Comparison of ENCODE assay signal across 17 mouse cellular contexts in genomic region chr1:186997596-186998304, GRCm38 (mm10). TPM values are rescaled to one million over a fixed set of nuclear protein-coding genes. Genes with fewer than 3 reads are reported as not detected.
A peak's percentile ranks its signal among the peaks of the same experiment; 100 is the strongest.
DNase-seq lines count a peak whose midpoint lies in the region; ATAC-seq and TF ChIP-seq lines count a peak whose summit lies in the region.
"Had no signal": no experiment of that assay in that cellular context is flagged by ENCODE, and none has a peak within 500 bp of the region (broad histone marks: within the 10 kb centered on the region; RNA-seq: fewer than 3 reads in every experiment).

No protein-coding gene starts in this region.

- H3K27ac ChIP-seq in heart, embryonic 10.5 days: no peak overlapping the region
- no peak overlapping the region for H3K27ac ChIP-seq in heart, embryonic 12.5 days (ENCODE audit: poor library complexity, severe bottlenecking)
- H3K27ac ChIP-seq in hindbrain, embryonic 10.5 days: peak overlapping the region; percentile 50
- H3K27ac ChIP-seq in midbrain, embryonic 12.5 days (replicated peaks): peak overlapping the region; percentile 42; the same call in 1 of the 2 replicates
- no peak overlapping the region for H3K27ac ChIP-seq in liver, embryonic 11.5 days (ENCODE audit: low read depth, low read length)
- H3K27ac ChIP-seq: heart, embryonic 15.5 days; limb, embryonic 15.5 days had no signal

- 89% methylated on average over 21 of the region's 21 CpGs for WGBS in heart, embryonic 10.5 days
- 89% methylated on average over 21 of the region's 21 CpGs for WGBS in heart, embryonic 12.5 days
- 71% methylated on average over 21 of the region's 21 CpGs for WGBS in hindbrain, embryonic 10.5 days
- WGBS in midbrain, embryonic 12.5 days: 65% methylated on average over 21 of the region's 21 CpGs
- 94% methylated on average over 21 of the region's 21 CpGs for whole genome bisulfite sequencing in liver, embryonic 11.5 days
- 92% methylated on average over 21 of the region's 21 CpGs for WGBS in lung, adult 2 months

- no peaks in the 10 kb centered on the region for H3K27me3 ChIP-seq in heart, embryonic 10.5 days (ENCODE audit: insufficient read depth, poor library complexity, severe bottlenecking)
- H3K27me3 ChIP-seq in heart, embryonic 12.5 days (replicated peaks): no peaks in the 10 kb centered on the region
- H3K27me3 ChIP-seq in hindbrain, embryonic 10.5 days (ENCODE audit: insufficient read depth, poor library complexity, severe bottlenecking): no peaks in the 10 kb centered on the region
- no peaks in the 10 kb centered on the region; the same call in 1 of the 2 replicates for H3K27me3 ChIP-seq in midbrain, embryonic 12.5 days
- H3K27me3 ChIP-seq in liver, embryonic 11.5 days (replicated peaks; ENCODE audit: control insufficient read depth, insufficient read depth, low read length): no peaks in the 10 kb centered on the region
- H3K27me3 ChIP-seq: heart, embryonic 15.5 days; limb, embryonic 15.5 days had no signal

- H3K4me1 ChIP-seq in heart, embryonic 10.5 days: no peaks in the 10 kb centered on the region
- no peaks in the 10 kb centered on the region for H3K4me1 ChIP-seq in heart, embryonic 12.5 days (replicated peaks)
- peaks cover 9% of the 10 kb centered on the region for H3K4me1 ChIP-seq in hindbrain, embryonic 10.5 days (replicated peaks)
- H3K4me1 ChIP-seq in midbrain, embryonic 12.5 days: peaks cover 4% of the 10 kb centered on the region
- H3K4me1 ChIP-seq in liver, embryonic 11.5 days (replicated peaks; ENCODE audit: control insufficient read depth, insufficient read depth, low read length): no peaks in the 10 kb centered on the region
- no peaks in the 10 kb centered on the region for H3K4me1 ChIP-seq in lung, adult 2 months (ENCODE audit: control insufficient read depth, insufficient read depth, low read length)
- H3K4me1 ChIP-seq: heart, embryonic 15.5 days; limb, embryonic 15.5 days had no signal

- H3K4me3 ChIP-seq in heart, embryonic 10.5 days: no peak overlapping the region
- no peak overlapping the region for H3K4me3 ChIP-seq in heart, embryonic 12.5 days
- H3K4me3 ChIP-seq in hindbrain, embryonic 10.5 days: no peak overlapping the region
- no peak overlapping the region for H3K4me3 ChIP-seq in midbrain, embryonic 12.5 days
- H3K4me3 ChIP-seq in liver, embryonic 11.5 days (ENCODE audit: low read depth, low read length): no peak overlapping the region
- no peak overlapping the region for H3K4me3 ChIP-seq in lung, adult 2 months (replicated peaks; ENCODE audit: extremely low read depth, low read depth, low read length)
- H3K4me3 ChIP-seq: heart, embryonic 15.5 days; limb, embryonic 15.5 days; myocyte had no signal

- peak; percentile 57 for DNase-seq in heart, embryonic 10.5 days (ENCODE audit: low spot score)
- no peak for DNase-seq in hindbrain, embryonic 10.5 days (ENCODE audit: low spot score)
- no peak for DNase-seq in liver, embryonic 11.5 days (ENCODE audit: low spot score)
- no peak for DNase-seq in lung, adult 2 months
- DNase-seq in liver: no peak
- DNase-seq in yolk sac, embryonic 10.5 days (ENCODE audit: low spot score): no peak
- DNase-seq: adrenal gland, postnatal 25 days; cerebellum, postnatal 10 days; lung, embryonic 14.5 days; thymus, adult 2 months had no signal

- H3K4me2 ChIP-seq in heart, embryonic 12.5 days: no peak overlapping the region
- H3K4me2 ChIP-seq in midbrain, embryonic 12.5 days (replicated peaks): no peak overlapping the region
- no peak overlapping the region for H3K4me2 ChIP-seq in liver, embryonic 11.5 days
- H3K4me2 ChIP-seq: heart, embryonic 15.5 days; limb, embryonic 15.5 days; lung, embryonic 14.5 days had no signal

- ATAC-seq in heart, embryonic 12.5 days (ENCODE audit: insufficient number of reproducible peaks, low FRiP score): no peak
- ATAC-seq in midbrain, embryonic 12.5 days (ENCODE audit: low FRiP score, low read depth): peak; percentile 56
- ATAC-seq in liver, embryonic 11.5 days (replicated peaks; ENCODE audit: low FRiP score): no peak

- no peaks in the 10 kb centered on the region for H3K36me3 ChIP-seq in heart, embryonic 10.5 days
- H3K36me3 ChIP-seq in heart, embryonic 12.5 days: no peaks in the 10 kb centered on the region
- no peaks in the 10 kb centered on the region for H3K36me3 ChIP-seq in hindbrain, embryonic 10.5 days
- H3K36me3 ChIP-seq in midbrain, embryonic 12.5 days: no peaks in the 10 kb centered on the region
- no peaks in the 10 kb centered on the region for H3K36me3 ChIP-seq in liver, embryonic 11.5 days (ENCODE audit: control insufficient read depth, insufficient read depth, low read length)
- H3K36me3 ChIP-seq: heart, embryonic 15.5 days; limb, embryonic 15.5 days had no signal

- TF ChIP-seq POLR2A in lung, adult 2 months (IDR thresholded peaks at IDR 0.05; ENCODE audit: borderline replicate concordance, extremely low read depth, low read depth, low read length): no peak

- no peak overlapping the region for H3K9ac ChIP-seq in heart, embryonic 12.5 days
- no peak overlapping the region for H3K9ac ChIP-seq in midbrain, embryonic 12.5 days (replicated peaks)
- no peak overlapping the region for H3K9ac ChIP-seq in liver, embryonic 11.5 days (ENCODE audit: low read depth, low read length)
- H3K9ac ChIP-seq: heart, embryonic 15.5 days; limb, embryonic 15.5 days; lung, embryonic 14.5 days had no signal

- no peaks in the 10 kb centered on the region for H3K9me3 ChIP-seq in heart, embryonic 10.5 days
- 0 out of 2 replicates have a peak, but pooled peaks cover under 1% of the 10 kb centered on the region for H3K9me3 ChIP-seq in heart, embryonic 12.5 days (replicated peaks)
- H3K9me3 ChIP-seq in hindbrain, embryonic 10.5 days: peaks cover 2% of the 10 kb centered on the region; the same call in 1 of the 2 replicates
- H3K9me3 ChIP-seq in midbrain, embryonic 12.5 days: peaks cover 4% of the 10 kb centered on the region; the same call in 1 of the 2 replicates
- H3K9me3 ChIP-seq in liver, embryonic 11.5 days (ENCODE audit: control insufficient read depth, low read length): no peaks in the 10 kb centered on the region
- H3K9me3 ChIP-seq: heart, embryonic 15.5 days; limb, embryonic 15.5 days had no signal

- no peak for TF ChIP-seq CTCF in lung, adult 2 months (IDR thresholded peaks at IDR 0.05; ENCODE audit: insufficient read depth, low read length)

RNA-seq across cellular contexts. Expression of gene D1Pas1, which starts 30.5 kb away (rescaled TPM):
- polyA plus RNA-seq in heart, embryonic 10.5 days (2016; fragmentation: Nextera tagmentation; extraction: Ambion mirVana): 0.45 and 0.67 TPM in 2 replicates
- 0.37 and 0.50 TPM in 2 replicates for polyA plus RNA-seq in heart, embryonic 12.5 days (2016; fragmentation: Nextera tagmentation; extraction: Ambion mirVana)
- 0.20 and 0.25 TPM in 2 replicates for polyA plus RNA-seq in hindbrain, embryonic 10.5 days (2016; fragmentation: Nextera tagmentation; extraction: Ambion mirVana)
- 0.16 and 0.20 TPM in 2 replicates for polyA plus RNA-seq in midbrain, embryonic 12.5 days (2016; fragmentation: Nextera tagmentation; extraction: Ambion mirVana)
- 0.09 and 0.11 TPM in 2 replicates for polyA plus RNA-seq in liver, embryonic 11.5 days (2014; fragmentation: Nextera tagmentation; extraction: Ambion mirVana)
- polyA plus RNA-seq in lung, adult 2 months (2012; rRNA removed): not detected in 2 replicates
- polyA plus RNA-seq: kidney, embryonic 14.5 days; lung, embryonic 14.5 days; myocyte; stomach, embryonic 14.5 days; thymus, adult 2 months had no signal

Comparison
In these comparisons a context has a peak if more than half of its experiments do, and no peak if none do; other contexts are left out.
1. H3K27ac ChIP-seq: peak in hindbrain, embryonic 10.5 days (single experiment) and midbrain, embryonic 12.5 days (single experiment); none in heart, embryonic 10.5 days (single experiment), heart, embryonic 12.5 days (single experiment) and liver, embryonic 11.5 days (single experiment).